Mouse (Mus musculus) MN1 (cell line): ENCODE results near the gene N4bp2.
"Not testable (repeated sequence)": the region's sequence is repeated elsewhere in the genome, so short reads cannot be mapped to it uniquely, and the experiment has no call there.

ENCODE experiments used
- DNase-seq: peaks from one replicate; pipeline ENCODE4 v3.0.0-alpha.2; 2016; ENCODE audit warnings: low spot score

N4bp2 gene

GRCm38 (mm10) chr5:65763088-65763915 is at the start of gene N4bp2:
Gene N4bp2, plus strand, starts transcription at chr5:65763521.
- DNase-seq: peak; percentile 61

DNA sequence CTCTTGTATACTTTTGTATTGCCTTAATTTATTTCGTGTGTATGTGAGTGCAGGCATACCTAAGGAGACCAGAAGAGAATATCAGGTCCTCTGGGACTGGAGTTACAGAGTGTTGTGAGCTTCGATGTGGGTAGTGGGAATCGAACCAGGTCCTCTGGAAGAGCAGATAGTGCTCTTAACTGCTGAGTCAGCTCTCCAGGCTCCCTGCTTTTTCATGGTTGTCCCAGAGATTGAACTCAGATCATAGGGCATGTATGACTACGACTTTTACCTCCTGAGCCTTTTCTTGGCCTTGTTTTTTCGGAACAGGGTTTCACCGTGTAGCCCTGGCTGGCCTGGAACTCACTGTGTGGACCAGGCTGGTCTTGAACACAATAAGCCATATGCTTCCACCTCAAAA is 48.2 kb upstream of the N4bp2 start:
- DNase-seq: no peak

GRCm38 (mm10) chr5:65717063-65717902 is 46.0 kb upstream of the N4bp2 start:
- no peak for DNase-seq

DNA sequence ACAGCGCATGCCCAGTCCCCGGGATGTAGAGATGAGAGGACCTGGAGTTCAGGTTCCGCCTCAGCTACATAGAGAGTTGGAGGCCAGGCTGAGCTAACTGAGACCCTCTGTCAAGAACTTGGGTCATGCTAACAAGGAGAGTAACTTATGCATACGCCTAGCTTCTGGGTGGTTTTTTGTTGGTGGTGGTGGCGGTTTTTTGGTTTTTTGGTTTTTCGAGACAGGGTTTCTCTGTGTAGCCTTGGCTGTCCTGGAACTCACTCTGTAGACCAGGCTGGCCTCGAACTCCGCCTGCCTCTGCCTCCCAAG is 45.5 kb upstream of the N4bp2 start:
- not testable (repeated sequence) for DNase-seq

- DNase-seq: peak; percentile 36
Observed at GRCm38 (mm10) chr5:65718368-65718767, 45.0 kb upstream of the N4bp2 start.

- DNase-seq: peak; percentile 80
Observed at GRCm38 (mm10) chr5:65724311-65725054, 38.8 kb upstream of the N4bp2 start.

DNA sequence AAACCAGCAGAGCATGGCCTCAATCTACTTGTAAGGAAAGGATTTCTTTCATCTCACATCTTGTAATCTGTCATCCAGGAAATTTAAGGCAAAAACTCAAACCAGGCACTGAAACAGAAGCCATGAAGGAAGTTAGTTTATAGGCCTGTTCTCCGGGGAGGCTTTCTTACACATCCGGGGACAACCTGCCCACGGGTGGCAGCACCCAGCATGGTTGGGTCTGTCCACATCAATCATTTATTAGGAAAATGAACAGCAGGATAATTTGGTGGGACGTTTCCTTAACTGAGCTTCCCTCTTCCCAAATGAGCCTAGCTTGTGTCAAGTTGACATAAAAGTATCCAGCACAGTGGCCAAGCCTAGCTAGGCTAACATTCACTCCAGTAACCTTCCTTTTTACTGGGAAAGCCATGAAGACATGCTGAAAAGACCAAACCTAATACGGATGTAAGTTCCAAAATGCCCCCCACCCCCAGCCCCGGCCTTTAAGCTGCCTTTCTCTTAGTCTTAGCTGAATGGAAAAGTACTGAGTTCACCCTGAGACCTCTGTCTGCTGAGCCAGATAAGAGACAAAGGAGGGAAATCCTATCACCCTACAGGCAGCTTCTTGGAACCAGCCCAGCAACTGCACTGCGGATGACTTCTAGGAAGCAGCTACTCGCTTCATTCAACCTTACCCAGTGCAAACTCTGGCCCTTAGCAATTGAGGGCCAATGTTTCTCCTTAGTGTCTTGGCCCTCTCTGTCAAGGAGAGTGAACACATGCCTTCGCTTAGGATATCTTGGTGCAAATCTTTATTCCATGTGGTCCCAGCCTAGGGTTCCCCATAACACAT is 31.9 kb upstream of the N4bp2 start:
- no peak for DNase-seq

GRCm38 (mm10) chr5:65735601-65736000 is 27.7 kb upstream of the N4bp2 start:
- no peak for DNase-seq

- no peak for DNase-seq
Observed at GRCm38 (mm10) chr5:65739366-65739765, 24.0 kb upstream of the N4bp2 start.

GRCm38 (mm10) chr5:65746908-65747307 is 16.4 kb upstream of the N4bp2 start:
- DNase-seq: no peak

DNA sequence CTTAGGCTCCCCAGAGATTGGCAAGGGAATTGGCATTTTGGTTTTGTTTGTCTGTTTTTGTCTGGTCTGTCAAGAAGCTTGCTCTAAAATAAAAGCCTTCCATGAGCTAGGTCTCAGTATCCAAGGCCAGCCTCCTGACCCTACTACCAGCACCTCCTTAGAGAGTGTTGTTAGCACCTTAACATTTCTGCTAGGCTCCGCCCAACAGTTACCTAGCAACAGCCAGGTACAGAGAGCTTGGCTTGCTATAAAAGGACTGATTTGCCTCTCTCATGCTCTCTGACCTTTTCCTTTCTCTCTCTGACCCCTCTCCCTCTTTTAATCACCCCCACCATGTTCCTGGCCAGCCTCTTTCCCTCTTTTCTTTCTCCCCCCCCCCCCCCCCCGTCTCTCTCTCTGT is 14.9 kb upstream of the N4bp2 start:
- DNase-seq: no peak

DNA sequence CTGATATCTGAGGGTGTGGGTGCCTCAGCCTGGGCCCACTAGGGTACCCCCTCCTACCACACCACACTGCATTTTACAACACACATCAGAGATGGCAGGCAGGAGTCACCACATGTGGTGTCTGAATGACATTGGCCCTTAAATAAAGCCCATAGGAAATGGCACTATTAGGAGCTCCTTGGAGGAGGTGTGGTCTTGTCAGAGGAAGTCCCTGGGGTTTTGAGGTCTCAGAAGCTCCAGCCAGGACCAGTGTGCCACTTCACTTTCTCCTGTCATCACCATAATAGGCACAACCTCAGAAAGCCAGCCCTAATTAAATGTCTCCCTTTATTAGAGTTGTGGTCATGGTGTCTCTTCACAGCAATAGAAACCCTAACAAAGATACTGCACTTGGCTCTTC is 14.4 kb upstream of the N4bp2 start:
- DNase-seq: no peak

DNA sequence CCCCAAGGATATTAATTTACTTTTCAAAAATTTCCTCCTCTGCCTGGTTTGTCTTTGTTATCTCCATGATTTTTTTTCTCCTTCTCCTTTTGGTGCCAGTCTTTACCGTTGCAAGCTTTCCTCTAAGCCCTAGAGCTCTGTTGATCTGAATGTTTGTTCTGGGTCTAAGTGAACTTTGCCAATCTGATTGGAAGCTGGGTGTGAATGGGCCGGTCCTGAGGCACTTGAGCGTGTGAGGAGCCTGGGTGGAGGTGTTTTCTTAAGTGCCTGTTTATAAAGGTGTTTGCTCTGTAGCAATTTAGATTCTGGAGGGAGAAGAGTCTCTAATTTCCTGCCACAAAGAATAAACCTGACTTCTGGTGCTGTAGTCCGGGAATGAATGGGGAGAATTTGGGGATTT is 11.3 kb upstream of the N4bp2 start:
- no peak for DNase-seq

DNA sequence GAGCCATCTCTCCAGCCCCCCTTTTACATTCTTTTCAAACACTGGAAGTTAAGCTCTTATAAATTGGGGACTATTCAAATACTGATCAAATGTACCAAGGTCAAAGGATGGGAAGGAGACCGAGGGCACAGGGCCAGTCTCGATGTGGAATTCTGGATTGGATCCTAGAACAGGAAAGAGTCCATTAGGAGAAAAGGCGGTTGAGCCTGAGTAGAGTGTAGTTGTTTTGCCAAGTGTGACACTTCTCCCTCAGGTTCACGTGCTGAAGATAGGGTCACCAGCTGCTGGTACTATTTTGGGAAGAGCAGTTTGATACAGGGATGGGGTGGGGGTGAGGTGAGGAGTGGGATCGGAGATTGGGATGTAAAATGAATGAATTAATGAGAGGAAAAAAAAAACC is 7.5 kb upstream of the N4bp2 start:
- no peak for DNase-seq

GRCm38 (mm10) chr5:65757110-65757509 is 6.2 kb upstream of the N4bp2 start:
- DNase-seq: no peak

DNA sequence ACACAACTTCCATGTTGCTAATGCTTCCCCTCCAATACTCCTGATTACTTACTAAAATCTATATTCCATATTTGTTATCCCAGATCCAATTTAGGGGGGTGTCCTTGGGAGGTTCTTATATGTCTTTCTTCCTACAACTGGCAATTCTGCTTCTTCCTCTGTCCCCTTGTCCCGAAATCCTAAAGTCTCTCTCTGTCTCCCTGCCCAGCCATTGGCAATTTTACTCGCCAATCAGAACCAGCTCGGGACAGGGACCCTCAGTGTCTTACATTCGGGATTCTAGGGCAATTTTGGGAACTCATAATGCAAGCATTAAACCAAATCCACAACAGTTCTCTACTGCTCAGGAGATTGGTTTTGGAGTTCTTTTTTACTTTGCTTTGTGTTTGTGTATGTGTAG is 3.3 kb upstream of the N4bp2 start:
- no peak for DNase-seq

DNA sequence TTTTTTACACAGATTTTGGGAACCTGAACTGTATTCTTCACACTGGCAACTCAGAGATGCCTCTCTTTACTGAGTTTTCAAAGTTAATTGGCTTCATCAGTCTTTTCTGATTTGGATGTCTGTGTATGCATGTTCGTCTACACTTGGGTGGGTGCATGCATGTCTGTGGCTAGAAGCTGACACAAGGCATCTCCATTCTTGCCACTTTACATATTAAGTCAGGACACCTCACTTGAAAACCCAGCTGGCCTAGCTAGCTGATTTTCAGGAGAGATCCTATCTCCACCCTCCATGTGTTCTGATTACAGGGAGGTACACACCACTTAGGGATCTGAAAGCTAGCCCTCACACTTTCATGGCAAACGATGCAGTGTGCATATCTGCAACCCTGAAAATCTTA is 2.7 kb upstream of the N4bp2 start:
- DNase-seq: no peak

- no peak for DNase-seq
Observed at GRCm38 (mm10) chr5:65761020-65761419, 2.3 kb upstream of the N4bp2 start.

GRCm38 (mm10) chr5:65761921-65762320 is 1.4 kb upstream of the N4bp2 start:
- no peak for DNase-seq

- DNase-seq: no peak
Observed at GRCm38 (mm10) chr5:65762686-65763085, 635 bp upstream of the N4bp2 start.

DNA sequence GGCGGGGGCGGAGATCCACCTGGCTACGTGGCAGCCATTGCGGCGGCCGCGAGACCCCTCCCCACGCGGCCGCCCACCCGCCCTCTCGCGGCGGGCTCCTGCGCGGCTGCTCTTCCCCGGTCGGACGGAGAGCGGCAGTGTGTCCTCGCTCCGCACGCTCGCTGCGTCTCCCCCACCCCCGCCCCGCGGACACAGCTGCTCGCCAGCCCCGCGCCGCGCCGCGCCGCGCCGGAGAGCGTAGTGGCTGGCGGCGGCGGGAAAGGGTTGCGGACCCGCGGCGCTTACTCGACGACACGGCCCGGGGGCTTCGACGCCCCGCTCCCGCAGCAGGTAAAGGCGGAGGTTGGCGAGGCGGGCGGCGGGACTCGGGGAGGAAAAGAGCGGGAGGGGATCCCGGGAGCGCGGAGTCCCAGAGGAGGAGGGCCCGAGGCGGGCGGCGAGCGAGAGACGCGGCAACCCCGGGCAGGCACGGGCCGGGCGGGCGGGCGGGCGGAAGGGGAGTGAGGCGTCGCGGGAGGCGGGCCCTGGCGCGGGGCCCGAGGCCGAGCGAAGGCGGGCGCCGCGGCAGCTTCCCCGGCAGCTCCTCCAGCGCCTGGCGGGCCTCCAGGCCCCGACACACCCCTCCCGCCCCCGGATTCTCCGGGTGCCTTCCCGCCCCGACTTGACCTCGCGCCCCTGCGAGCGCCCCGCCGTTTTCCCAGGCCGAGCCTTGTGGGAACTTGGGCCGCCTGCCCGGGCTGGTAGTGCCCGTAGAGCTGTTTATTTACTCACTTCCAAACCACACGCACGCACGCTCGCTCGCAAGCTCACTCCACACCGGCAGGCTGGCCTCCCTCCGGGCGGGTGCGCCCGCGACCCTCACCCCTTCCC is 830 bp downstream of the N4bp2 start:
- DNase-seq: peak; percentile 81
